Mouse (Mus musculus) lung, postnatal 4 days (tissue): ENCODE data around the gene Ppm1a.

Source experiments
- DNase-seq, 2 experiments: peaks; one replicate each; pipeline ENCODE4 v3.0.0; 2021

The Ppm1a gene

GRCm38 (mm10) chr12:72829777-72830176 lies 72.5 kb downstream of the Ppm1a start:
- no peak for DNase-seq

- no peak for DNase-seq
Measured at GRCm38 (mm10) chr12:72830317-72830716, 73.1 kb downstream of the Ppm1a start.

GRCm38 (mm10) chr12:72831711-72832432 lies 74.6 kb downstream of the Ppm1a start:
- DNase-seq = peak in 1 of 2 experiments; percentile 47

- DNase-seq = peak in 1 of 2 experiments; percentile 29
Measured at GRCm38 (mm10) chr12:72834773-72835517, 77.7 kb downstream of the Ppm1a start.

GRCm38 (mm10) chr12:72835518-72836015 lies 78.3 kb downstream of the Ppm1a start:
- peak in 1 of 2 experiments; percentile 24 for DNase-seq

GRCm38 (mm10) chr12:72837302-72837701 lies 80.0 kb downstream of the Ppm1a start:
- DNase-seq = no peak

GRCm38 (mm10) chr12:72841500-72841899 lies 84.2 kb downstream of the Ppm1a start:
- DNase-seq = no peak

DNA sequence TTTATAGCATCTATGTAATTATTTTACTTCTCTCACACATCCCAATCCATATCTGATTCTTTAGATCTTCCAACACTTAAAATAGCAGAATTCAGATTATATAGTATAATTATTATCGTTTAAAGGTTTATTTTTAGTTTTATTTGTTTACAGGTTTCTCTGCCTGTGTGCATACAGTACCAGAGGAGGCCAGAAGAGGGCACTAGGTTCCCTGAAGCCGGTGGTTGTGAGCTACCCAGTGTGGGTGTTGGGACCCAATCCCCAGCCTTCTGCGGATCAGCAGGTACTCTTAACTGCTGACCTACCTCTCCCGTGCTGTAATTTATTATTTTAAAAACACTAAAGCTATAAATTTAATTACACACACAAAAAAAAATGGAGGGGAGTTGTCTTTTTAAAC lies 85.9 kb downstream of the Ppm1a start:
- DNase-seq = no peak

DNA sequence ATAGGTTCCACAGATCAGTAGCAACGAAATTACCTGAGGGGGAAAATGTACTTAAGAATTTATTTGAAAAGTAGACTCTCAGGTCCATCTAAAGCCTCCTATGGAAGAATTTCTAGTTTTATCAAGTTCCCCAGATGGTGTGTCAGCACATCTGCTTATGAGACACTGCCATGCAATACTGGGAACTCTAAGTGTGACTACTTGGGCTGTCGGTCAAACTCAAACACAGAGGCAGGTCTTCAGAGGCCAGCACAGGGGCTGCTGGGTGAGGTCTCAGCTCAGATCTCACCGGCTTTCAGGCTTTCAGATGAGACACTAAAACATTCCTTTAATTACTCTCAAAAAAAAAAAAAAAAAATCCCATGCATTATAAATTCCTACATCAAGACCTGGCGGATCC lies 86.3 kb downstream of the Ppm1a start:
- DNase-seq = no peak

DNA sequence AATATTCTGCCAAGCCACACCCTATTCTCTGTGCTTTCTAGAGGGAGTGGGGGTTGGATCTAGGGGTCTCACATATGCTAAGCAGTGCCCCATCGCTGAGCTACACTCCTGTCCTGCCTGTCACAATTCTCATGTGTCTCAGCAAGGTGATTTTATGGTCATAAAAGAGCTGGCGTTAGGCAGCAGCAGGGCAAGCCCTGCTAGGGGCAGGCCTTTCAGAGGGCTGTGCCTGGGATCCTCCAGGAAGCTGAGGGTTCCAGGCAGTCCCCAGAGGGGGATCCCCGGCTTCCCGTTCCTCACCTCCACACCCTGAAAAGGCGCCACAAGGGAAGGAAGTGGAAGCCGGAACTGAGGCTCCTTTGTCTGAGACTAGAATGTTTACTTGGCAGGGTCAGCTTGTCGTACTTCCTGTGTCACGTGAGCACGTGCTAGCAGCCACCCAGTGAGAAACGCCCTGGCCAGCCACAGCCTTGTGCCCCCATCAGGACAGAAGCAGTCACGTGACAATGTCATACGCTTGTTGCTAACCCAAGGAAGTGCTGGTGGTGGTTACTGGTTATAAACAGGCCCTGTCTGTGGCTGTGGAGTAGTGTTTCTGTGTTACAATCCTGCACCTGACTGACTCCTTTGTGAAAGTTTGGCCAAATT lies 86.8 kb downstream of the Ppm1a start:
- peak; percentile 82 to 93 for DNase-seq

GRCm38 (mm10) chr12:72845946-72846345 lies 88.7 kb downstream of the Ppm1a start:
- DNase-seq = no peak

- DNase-seq = peak in 1 of 2 experiments; percentile 52
Measured at GRCm38 (mm10) chr12:72847725-72848124, 90.5 kb downstream of the Ppm1a start.
